Mouse (Mus musculus) heart, embryonic 13.5 days (tissue): ENCODE measurements around the gene Rbm33. TPM values are rescaled to one million over a fixed set of nuclear protein-coding genes. Genes with fewer than 3 reads are reported as not detected.
A peak's percentile ranks its signal among the peaks of the same experiment; 100 is the strongest.

Experiments used
- ATAC-seq: fragments of 200-750 bp; cut with Nextera tagmentation; 2 replicates; pipeline ENCODE4 v1.8.0; 2017; ENCODE audit warnings: moderate TSS enrichment; ENCODE audit not compliant: insufficient number of reproducible peaks, low FRiP score, low TSS enrichment; ENCODE audit errors: extremely low read depth
- H3K27ac ChIP-seq: fragments of 300-500 bp; sonication (generic); replicated peaks from 2 replicates; pipeline ENCODE4 v1.5.1; 2015; ENCODE audit warnings: moderate library complexity, mild to moderate bottlenecking, inconsistent platforms
- H3K27me3 ChIP-seq: fragments of 300-500 bp; sonication (generic); replicated peaks from 2 replicates; pipeline ENCODE4 v1.6.1; 2015; ENCODE audit warnings: mild to moderate bottlenecking, inconsistent platforms
- H3K36me3 ChIP-seq: fragments of 300-500 bp; sonication (generic); 2 replicates; pipeline ENCODE4 v1.6.1; 2015; ENCODE audit warnings: mild to moderate bottlenecking, inconsistent platforms
- H3K4me1 ChIP-seq: fragments of 300-500 bp; sonication (generic); 2 replicates; pipeline ENCODE4 v1.6.1; 2015; ENCODE audit warnings: inconsistent platforms
- H3K4me2 ChIP-seq: fragments of 300-500 bp; sonication (generic); 2 replicates; pipeline ENCODE4 v1.6.1; 2015; ENCODE audit warnings: inconsistent platforms, mild to moderate bottlenecking, moderate library complexity
- H3K4me3 ChIP-seq: fragments of 300-500 bp; sonication (generic); 2 replicates; pipeline ENCODE4 v1.5.1; 2015; ENCODE audit warnings: moderate library complexity, mild to moderate bottlenecking, inconsistent platforms
- H3K9ac ChIP-seq: fragments of 300-500 bp; sonication (generic); 2 replicates; pipeline ENCODE4 v1.6.1; 2015; ENCODE audit warnings: inconsistent platforms, mild to moderate bottlenecking, moderate library complexity
- H3K9me3 ChIP-seq: fragments of 300-500 bp; sonication (generic); 2 replicates; pipeline ENCODE4 v1.6.1; 2016; ENCODE audit warnings: inconsistent platforms
- WGBS: fragments of 180-500 bp; shearing (Covaris S2); methylation state at CpG from one replicate; pipeline ENCODE4 v1.1.7; 2015; ENCODE audit warnings: mixed read lengths; 5-methylcytosine and 5-hydroxymethylcytosine counted together
- polyA plus RNA-seq: library from polyadenylated mRNA; unstranded; fragments of >200 nt; fragmentation: Nextera tagmentation; extraction: Ambion mirVana; gene quantifications from 2 replicates; pipeline ENCODE4 v1.2.1, GENCODE M21; 2015

Rbm33 gene
- polyA plus RNA-seq, 1 experiment from 2014 or later: 8.8 TPM

DNA sequence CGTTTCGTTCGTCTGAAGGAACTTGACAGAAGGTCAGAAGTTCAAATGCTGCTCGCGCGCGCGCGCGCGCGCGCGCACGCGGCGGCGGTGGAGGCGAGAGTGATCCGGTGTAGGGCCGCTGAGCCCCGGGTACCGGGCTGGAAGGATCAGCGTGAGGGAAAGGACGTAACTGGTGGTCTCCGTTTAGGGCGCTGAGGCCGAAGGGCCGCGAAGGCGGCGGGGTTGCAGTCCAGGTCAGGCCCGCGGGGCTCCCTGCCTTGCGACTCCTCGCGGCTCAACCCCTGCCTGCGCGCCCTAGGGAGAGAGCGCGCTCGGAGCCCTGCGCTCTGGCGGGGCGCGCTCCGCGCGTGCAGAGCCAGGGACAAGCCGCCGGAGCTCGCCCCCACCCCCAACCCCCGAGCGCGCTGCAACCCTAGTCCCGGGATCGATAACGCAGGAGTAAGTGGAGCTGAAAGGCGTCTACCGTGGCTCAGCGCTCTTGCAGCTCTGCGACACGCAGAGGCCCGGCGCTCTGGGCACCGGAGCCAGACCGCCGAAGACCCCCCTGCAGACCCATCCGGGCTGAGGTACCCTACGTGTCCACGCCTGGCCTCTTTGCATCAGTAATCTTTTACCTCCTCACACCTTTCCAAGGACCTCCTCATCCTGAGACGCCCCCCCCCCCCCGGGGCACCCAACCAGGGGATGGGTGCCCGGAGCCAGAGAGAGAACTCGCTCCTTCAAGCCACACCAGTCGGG is 147.6 kb downstream of the Rbm33 start:
- peak overlapping the region; percentile 59 for H3K4me3 ChIP-seq
- no peaks in the 10 kb centered on the region for H3K9me3 ChIP-seq
- H3K27ac ChIP-seq: no peak overlapping the region
- no peaks in the 10 kb centered on the region for H3K36me3 ChIP-seq
- H3K4me2 ChIP-seq: peak overlapping the region; percentile 92
- no peak for ATAC-seq
- under 1% methylated on average over 76 of the region's 76 CpGs for WGBS
- H3K4me1 ChIP-seq: peaks cover 43% of the 10 kb centered on the region
- H3K27me3 ChIP-seq: peaks cover 99% of the 10 kb centered on the region
- peak overlapping the region; percentile 69 for H3K9ac ChIP-seq

DNA sequence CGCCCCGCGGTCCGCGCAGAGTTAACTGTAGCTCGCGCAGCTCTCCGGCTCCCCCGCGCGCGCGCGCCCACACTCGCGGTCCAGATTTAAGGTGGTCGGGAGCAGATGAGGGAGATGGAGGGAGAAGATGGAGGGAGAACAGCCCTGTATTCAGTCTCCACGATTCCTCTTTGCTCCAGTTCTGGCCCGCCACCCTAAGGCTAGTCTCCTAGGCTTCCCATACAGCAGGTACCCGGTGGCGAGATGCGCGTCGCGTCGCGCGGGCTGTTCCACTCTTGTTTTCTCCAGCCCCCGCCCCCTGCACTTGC is 148.1 kb downstream of the Rbm33 start:
- peaks cover 99% of the 10 kb centered on the region for H3K27me3 ChIP-seq
- no peak for ATAC-seq
- H3K4me1 ChIP-seq: peaks cover 38% of the 10 kb centered on the region
- no peaks in the 10 kb centered on the region for H3K36me3 ChIP-seq
- H3K4me3 ChIP-seq: peak overlapping the region; percentile 59
- H3K9ac ChIP-seq: peak overlapping the region; percentile 69; the same call in 1 of the 2 replicates
- H3K9me3 ChIP-seq: no peaks in the 10 kb centered on the region
- WGBS: under 1% methylated on average over 29 of the region's 29 CpGs
- no peak overlapping the region for H3K27ac ChIP-seq
- H3K4me2 ChIP-seq: peak overlapping the region; percentile 92

DNA sequence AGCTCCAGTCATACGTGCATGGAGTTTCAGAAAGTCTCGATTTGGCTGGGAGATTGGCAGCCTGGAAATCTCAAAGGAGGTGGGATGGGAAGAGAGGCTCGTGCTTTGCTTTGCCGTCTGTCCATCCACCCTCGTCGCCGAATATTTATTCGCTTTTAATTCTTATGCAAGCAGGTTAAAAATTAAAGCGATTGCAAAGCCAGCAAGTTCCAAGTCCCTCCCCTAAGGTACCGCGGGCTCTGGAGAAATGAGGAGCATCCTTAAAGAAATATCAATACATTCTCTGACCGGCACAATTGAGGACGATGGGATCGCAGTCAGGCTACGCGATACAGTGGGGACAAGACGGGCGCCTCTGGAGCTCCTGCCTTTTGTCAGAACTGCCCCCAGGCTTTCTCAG is 148.6 kb downstream of the Rbm33 start:
- Histone ChIP-seq H3K4me2 (peak overlapping the region; percentile 92), H3K36me3 (no peaks in the 10 kb centered on the region), H3K4me3 (peak overlapping the region; percentile 59), H3K27me3 (peaks cover 99% of the 10 kb centered on the region), H3K9ac (no peak overlapping the region), H3K9me3 (no peaks in the 10 kb centered on the region), H3K27ac (no peak overlapping the region), H3K4me1 (peaks cover 33% of the 10 kb centered on the region)
- ATAC-seq: no peak
- 2% methylated on average over 18 of the region's 18 CpGs for WGBS

DNA sequence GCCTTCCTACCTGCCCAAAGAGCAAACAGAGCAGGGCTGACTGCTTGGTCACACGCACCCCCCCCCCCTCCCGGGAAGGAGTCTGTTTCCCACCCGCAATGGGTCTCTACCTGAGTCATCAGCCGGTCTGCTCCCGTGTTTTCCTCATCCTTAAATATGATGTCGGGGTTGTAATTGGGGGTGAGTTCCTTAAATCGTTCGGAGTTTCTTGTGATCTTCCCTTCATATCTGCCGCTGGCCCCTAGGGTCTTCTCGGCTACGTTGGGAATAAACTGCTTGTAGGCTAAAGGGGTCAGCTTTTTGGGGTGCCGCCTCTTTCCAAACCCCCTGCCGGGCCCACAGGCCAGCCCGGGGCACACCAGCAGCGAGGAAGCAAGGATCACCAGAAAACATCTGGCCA is 149.4 kb downstream of the Rbm33 start:
- peak overlapping the region; percentile 59 for H3K4me3 ChIP-seq
- H3K4me1 ChIP-seq: peaks cover 32% of the 10 kb centered on the region
- H3K9me3 ChIP-seq: no peaks in the 10 kb centered on the region
- no peak overlapping the region for H3K27ac ChIP-seq
- H3K9ac ChIP-seq: 0 out of 2 replicates have a peak overlapping the region, but pooled peaks have one; percentile 33
- no peaks in the 10 kb centered on the region for H3K36me3 ChIP-seq
- peak overlapping the region; percentile 65 for H3K4me2 ChIP-seq
- under 1% methylated on average over 15 of the region's 15 CpGs for WGBS
- peaks cover 99% of the 10 kb centered on the region for H3K27me3 ChIP-seq
- no peak for ATAC-seq

DNA sequence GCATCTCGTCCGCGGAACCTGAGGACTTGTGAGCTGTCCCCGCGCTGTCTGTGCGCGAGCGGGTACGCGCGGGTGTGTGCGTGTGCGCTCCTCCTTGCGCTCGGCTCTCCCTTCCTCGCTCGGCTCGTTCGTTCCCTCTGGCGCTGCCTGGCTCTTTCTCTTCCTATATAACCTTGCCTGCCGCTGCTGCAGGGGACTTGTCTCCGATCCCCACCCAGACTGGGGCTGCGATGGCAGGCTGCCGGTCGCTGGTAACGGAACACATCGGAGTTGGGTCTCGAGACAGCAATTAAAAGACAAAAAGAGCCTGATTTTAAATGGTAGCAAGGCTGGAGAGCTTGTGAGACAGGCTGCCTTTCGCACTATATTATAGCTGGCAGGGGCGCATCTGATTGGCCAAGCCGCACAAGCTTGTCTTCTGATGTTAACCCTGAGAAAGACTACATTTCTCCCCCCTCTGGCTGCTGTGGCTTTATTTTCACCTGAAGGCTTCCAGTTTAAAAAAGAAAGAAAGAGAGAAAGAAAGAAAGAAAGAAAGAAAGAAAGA is 149.9 kb downstream of the Rbm33 start, which contains the start of gene Shh:
Gene Shh, minus strand, starts transcription at position 497 of the 547 bp plus-strand sequence.
- Histone ChIP-seq H3K4me3 (peak within 1 kb of the TSS; percentile 59), H3K27me3 (peaks cover 99% of the 10 kb centered on the region), H3K4me2 (peak within 1 kb of the TSS; percentile 65), H3K36me3 (no peaks in the 10 kb centered on the region), H3K9me3 (no peaks in the 10 kb centered on the region), H3K27ac (no peak within 1 kb of the TSS), H3K9ac (0 out of 2 replicates have a peak within 1 kb of the TSS, but pooled peaks have one; percentile 33), H3K4me1 (peaks cover 32% of the 10 kb centered on the region)
- WGBS: under 1% methylated on average over 31 of the region's 31 CpGs
- no peak for ATAC-seq

Other genes starting within 250 kb of the Rbm33 start
- 26.7 and 29.0 TPM in 2 replicates for gene Insig1, start 245.8 kb upstream of the Rbm33 start, polyA plus RNA-seq
- gene En2, start 151.4 kb upstream of the Rbm33 start, polyA plus RNA-seq: not detected in 2 replicates
- gene Cnpy1, start 71.3 kb upstream of the Rbm33 start, polyA plus RNA-seq: 0.08 TPM in 1 of 2 replicates, not detected in the other
- 0.36 and 0.57 TPM in 2 replicates for gene Shh, start 150.1 kb downstream of the Rbm33 start, polyA plus RNA-seq